Mouse (Mus musculus): ENCODE data around the gene Ggt6. TPM values are rescaled to one million over a fixed set of nuclear protein-coding genes. Genes with fewer than 3 reads are reported as not detected.
A peak's percentile ranks its signal among the peaks of the same experiment; 100 is the strongest.

Gene Ggt6
- polyA plus RNA-seq, 1 experiment from 2014 or later = 0.08 TPM

- peaks cover 55% of the 10 kb centered on the region for H3K4me1 ChIP-seq
- 52% methylated on average over 5 of the region's 5 CpGs for WGBS
- no peak overlapping the region for H3K4me3 ChIP-seq
- H3K9me3 ChIP-seq (replicated peaks) = no peaks in the 10 kb centered on the region
- DNase-seq (ENCODE audit: low spot score) = no peak
- no peak overlapping the region for H3K27ac ChIP-seq
- peaks cover 55% of the 10 kb centered on the region for H3K27me3 ChIP-seq (ENCODE audit: low read depth, poor library complexity, severe bottlenecking)
- H3K36me3 ChIP-seq = no peaks in the 10 kb centered on the region
These were observed 21.6 kb upstream of the Ggt6 start for GRCm38 (mm10) chr11:72413601-72414190.

- peaks cover 40% of the 10 kb centered on the region for H3K27me3 ChIP-seq (ENCODE audit: low read depth, poor library complexity, severe bottlenecking)
- H3K9me3 ChIP-seq (replicated peaks) = no peaks in the 10 kb centered on the region
- WGBS = 74% methylated on average over 8 of the region's 8 CpGs
- no peak overlapping the region for H3K27ac ChIP-seq
- DNase-seq (ENCODE audit: low spot score) = no peak
- peaks cover 45% of the 10 kb centered on the region for H3K4me1 ChIP-seq
- H3K36me3 ChIP-seq = no peaks in the 10 kb centered on the region
- no peak overlapping the region for H3K4me3 ChIP-seq
These were observed 20.2 kb upstream of the Ggt6 start for GRCm38 (mm10) chr11:72415155-72415554.

- Histone ChIP-seq H3K27me3 (ENCODE audit: low read depth, poor library complexity, severe bottlenecking) (peaks cover 25% of the 10 kb centered on the region; the same call in 1 of the 2 replicates), H3K27ac (no peak overlapping the region; the same call in 1 of the 2 replicates), H3K4me3 (no peak overlapping the region), H3K9me3 (replicated peaks) (no peaks in the 10 kb centered on the region), H3K4me1 (peaks cover 30% of the 10 kb centered on the region), H3K36me3 (no peaks in the 10 kb centered on the region)
- 94% methylated on average over 5 of the region's 5 CpGs for WGBS
- no peak for DNase-seq (ENCODE audit: low spot score)
These were observed 18.7 kb upstream of the Ggt6 start for GRCm38 (mm10) chr11:72416666-72417065.

GRCm38 (mm10) chr11:72417376-72417775 is 17.9 kb upstream of the Ggt6 start:
- Histone ChIP-seq H3K4me3 (no peak overlapping the region), H3K27me3 (ENCODE audit: low read depth, poor library complexity, severe bottlenecking) (peaks cover 21% of the 10 kb centered on the region; the same call in 1 of the 2 replicates), H3K36me3 (no peaks in the 10 kb centered on the region), H3K4me1 (peaks cover 23% of the 10 kb centered on the region), H3K9me3 (replicated peaks) (no peaks in the 10 kb centered on the region), H3K27ac (peak overlapping the region; percentile 70)
- 6% methylated on average over 4 of the region's 4 CpGs for WGBS
- DNase-seq (ENCODE audit: low spot score) = no peak

GRCm38 (mm10) chr11:72418227-72418626 is 17.1 kb upstream of the Ggt6 start:
- no peak overlapping the region for H3K4me3 ChIP-seq
- H3K9me3 ChIP-seq (replicated peaks) = no peaks in the 10 kb centered on the region
- no peak for DNase-seq (ENCODE audit: low spot score)
- 57% methylated on average over 8 of the region's 8 CpGs for WGBS
- peaks cover 21% of the 10 kb centered on the region for H3K4me1 ChIP-seq
- peak overlapping the region; percentile 70; the same call in 1 of the 2 replicates for H3K27ac ChIP-seq
- peaks cover 12% of the 10 kb centered on the region; the same call in 1 of the 2 replicates for H3K27me3 ChIP-seq (ENCODE audit: low read depth, poor library complexity, severe bottlenecking)
- H3K36me3 ChIP-seq = no peaks in the 10 kb centered on the region

GRCm38 (mm10) chr11:72419006-72419405 is 16.3 kb upstream of the Ggt6 start:
- no peak for DNase-seq (ENCODE audit: low spot score)
- no peaks in the 10 kb centered on the region for H3K36me3 ChIP-seq

GRCm38 (mm10) chr11:72420460-72421122 is 14.7 kb upstream of the Ggt6 start:
- DNase-seq (ENCODE audit: low spot score) = no peak
- Histone ChIP-seq H3K27ac (no peak overlapping the region), H3K9me3 (replicated peaks) (no peaks in the 10 kb centered on the region), H3K27me3 (ENCODE audit: low read depth, poor library complexity, severe bottlenecking) (no peaks in the 10 kb centered on the region), H3K4me1 (peaks cover 20% of the 10 kb centered on the region), H3K36me3 (no peaks in the 10 kb centered on the region), H3K4me3 (no peak overlapping the region)
- WGBS = 85% methylated on average over 6 of the region's 6 CpGs

More at GRCm38 (mm10) chr11:72419006-72419405, 16.3 kb upstream of the Ggt6 start:
- no peak overlapping the region for H3K4me3 ChIP-seq
- peaks cover 19% of the 10 kb centered on the region for H3K4me1 ChIP-seq
- no peak overlapping the region for H3K27ac ChIP-seq
- H3K27me3 ChIP-seq (ENCODE audit: low read depth, poor library complexity, severe bottlenecking) = peaks cover 6% of the 10 kb centered on the region; the same call in 1 of the 2 replicates
- WGBS = 93% methylated on average over 6 of the region's 6 CpGs
- H3K9me3 ChIP-seq (replicated peaks) = no peaks in the 10 kb centered on the region

GRCm38 (mm10) chr11:72421518-72422278 is 13.6 kb upstream of the Ggt6 start:
- H3K36me3 ChIP-seq = no peaks in the 10 kb centered on the region
- no peaks in the 10 kb centered on the region for H3K27me3 ChIP-seq (ENCODE audit: low read depth, poor library complexity, severe bottlenecking)
- H3K27ac ChIP-seq = no peak overlapping the region
- 91% methylated on average over 11 of the region's 11 CpGs for WGBS
- H3K4me1 ChIP-seq = peaks cover 25% of the 10 kb centered on the region
- no peaks in the 10 kb centered on the region for H3K9me3 ChIP-seq (replicated peaks)
- no peak for DNase-seq (ENCODE audit: low spot score)
- no peak overlapping the region for H3K4me3 ChIP-seq

GRCm38 (mm10) chr11:72423686-72424085 is 11.6 kb upstream of the Ggt6 start:
- H3K36me3 ChIP-seq = no peaks in the 10 kb centered on the region
- 89% methylated on average over 4 of the region's 4 CpGs for WGBS

GRCm38 (mm10) chr11:72425201-72425600 is 10.1 kb upstream of the Ggt6 start:
- Histone ChIP-seq H3K4me1 (peaks cover 9% of the 10 kb centered on the region; the same call in 1 of the 2 replicates), H3K4me3 (no peak overlapping the region), H3K27me3 (ENCODE audit: low read depth, poor library complexity, severe bottlenecking) (no peaks in the 10 kb centered on the region), H3K9me3 (replicated peaks) (no peaks in the 10 kb centered on the region), H3K27ac (no peak overlapping the region), H3K36me3 (no peaks in the 10 kb centered on the region)
- DNase-seq (ENCODE audit: low spot score) = no peak

More at GRCm38 (mm10) chr11:72423686-72424085, 11.6 kb upstream of the Ggt6 start:
- no peaks in the 10 kb centered on the region for H3K27me3 ChIP-seq (ENCODE audit: low read depth, poor library complexity, severe bottlenecking)
- no peak for DNase-seq (ENCODE audit: low spot score)
- H3K27ac ChIP-seq = no peak overlapping the region
- no peak overlapping the region for H3K4me3 ChIP-seq
- H3K4me1 ChIP-seq = peaks cover 9% of the 10 kb centered on the region; the same call in 1 of the 2 replicates
- H3K9me3 ChIP-seq (replicated peaks) = no peaks in the 10 kb centered on the region

GRCm38 (mm10) chr11:72426884-72427283 is 8.4 kb upstream of the Ggt6 start:
- no peak for DNase-seq (ENCODE audit: low spot score)
- no peaks in the 10 kb centered on the region for H3K9me3 ChIP-seq (replicated peaks)
- no peak overlapping the region for H3K4me3 ChIP-seq
- no peaks in the 10 kb centered on the region for H3K36me3 ChIP-seq
- no peak overlapping the region for H3K27ac ChIP-seq
- H3K27me3 ChIP-seq (ENCODE audit: low read depth, poor library complexity, severe bottlenecking) = no peaks in the 10 kb centered on the region
- peaks cover 9% of the 10 kb centered on the region; the same call in 1 of the 2 replicates for H3K4me1 ChIP-seq

GRCm38 (mm10) chr11:72428694-72429093 is 6.6 kb upstream of the Ggt6 start:
- no peaks in the 10 kb centered on the region for H3K27me3 ChIP-seq (ENCODE audit: low read depth, poor library complexity, severe bottlenecking)
- peak; percentile 74 for DNase-seq (ENCODE audit: low spot score)
- peaks cover 9% of the 10 kb centered on the region; the same call in 1 of the 2 replicates for H3K4me1 ChIP-seq
- H3K4me3 ChIP-seq = 0 out of 2 replicates have a peak overlapping the region, but pooled peaks have one; percentile 6
- 9% methylated on average over 5 of the region's 5 CpGs for WGBS
- peak overlapping the region; percentile 61; the same call in 1 of the 2 replicates for H3K27ac ChIP-seq
- no peaks in the 10 kb centered on the region for H3K9me3 ChIP-seq (replicated peaks)
- H3K36me3 ChIP-seq = no peaks in the 10 kb centered on the region
